Mouse (Mus musculus): ENCODE measurements at regions not wholly inside any gene's neighbourhood (a gene's known extent, or its start where the extent isn't known, plus 50 kb on each side); places are given as distances from the start of the nearest gene placed in this dataset.

- no peak for TF ChIP-seq POLR2A (IDR thresholded peaks at IDR 0.05; ENCODE audit: borderline replicate concordance, insufficient read depth, low read length)
- no peak for TF ChIP-seq CTCF (IDR thresholded peaks at IDR 0.05; ENCODE audit: borderline replicate concordance, insufficient read depth, low read depth, low read length)
Observed at GRCm38 (mm10) chr3:78300506-78300905, 985.8 kb downstream of the Rapgef2 start.

Data from cerebellum, adult 2 months (tissue).